Mouse (Mus musculus) liver, adult 2 months (tissue): ENCODE results near the gene Slc35a3.

Experiments
- CTCF ChIP-seq: fragments of 200-500 bp; IDR thresholded peaks from 2 replicates; pipeline ENCODE4 v1.5.1; 2011; ENCODE audit warnings: low read depth, low read length, control low read depth
- POLR2A ChIP-seq: fragments of 200-500 bp; IDR thresholded peaks from 2 replicates; pipeline ENCODE4 v1.6.1; 2011; ENCODE audit warnings: low read length, control low read depth; ENCODE audit not compliant: insufficient read depth; ENCODE audit errors: extremely low read depth

DNA sequence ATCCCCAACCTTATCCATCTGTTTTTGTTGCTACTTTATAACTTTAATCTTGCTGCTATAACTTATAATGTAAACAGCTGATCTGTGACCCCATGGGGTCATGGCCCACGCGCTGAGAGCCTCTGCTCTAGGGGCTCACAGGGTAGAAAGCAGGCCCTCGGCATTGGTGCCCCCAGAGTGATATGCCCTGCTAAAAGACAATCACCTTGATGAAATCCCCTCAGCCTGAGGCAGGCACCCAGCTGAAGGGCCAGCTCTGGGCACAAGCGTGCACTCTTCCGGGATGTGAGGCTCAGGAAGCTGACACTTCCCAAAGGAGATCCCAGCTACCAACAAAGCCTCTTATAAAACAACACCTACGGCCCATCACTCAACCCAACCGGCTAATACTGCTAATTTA is 74.1 kb downstream of the Slc35a3 start:
- no peak for TF ChIP-seq POLR2A
- TF ChIP-seq CTCF: no peak
